Mouse (Mus musculus) hindbrain, embryonic 16.5 days (tissue): ENCODE measurements at regions not wholly inside any gene's neighbourhood (a gene's known extent, or its start where the extent isn't known, plus 50 kb on each side); places are given as distances from the start of the nearest gene placed in this dataset.

Experiments used
- ATAC-seq: fragments of 200-750 bp; cut with Nextera tagmentation; 2 replicates; pipeline ENCODE4 v1.8.0; 2017; ENCODE audit warnings: moderate TSS enrichment, moderate library complexity
- H3K27ac ChIP-seq: fragments of 300-500 bp; sonication (generic); 2 replicates; pipeline ENCODE4 v1.5.1; 2014; ENCODE audit warnings: low read depth, mild to moderate bottlenecking, control low read depth, low read length, moderate library complexity
- H3K27me3 ChIP-seq: fragments of 300-500 bp; sonication (generic); replicated peaks from 2 replicates; pipeline ENCODE4 v1.6.1; 2014; ENCODE audit warnings: low read length; ENCODE audit not compliant: control insufficient read depth, insufficient read depth
- H3K36me3 ChIP-seq: fragments of 300-500 bp; sonication (generic); 2 replicates; pipeline ENCODE4 v1.6.1; 2014; ENCODE audit warnings: mild to moderate bottlenecking, low read length, moderate library complexity, mixed read lengths; ENCODE audit not compliant: control insufficient read depth, insufficient read depth
- H3K4me1 ChIP-seq: fragments of 300-500 bp; sonication (generic); 2 replicates; pipeline ENCODE4 v1.6.1; 2014; ENCODE audit warnings: low read depth, low read length; ENCODE audit not compliant: control insufficient read depth, insufficient read depth
- H3K4me2 ChIP-seq: fragments of 300-500 bp; sonication (generic); 2 replicates; pipeline ENCODE4 v1.6.1; 2014; ENCODE audit warnings: mild to moderate bottlenecking, low read length, control low read depth, moderate library complexity
- H3K4me3 ChIP-seq: fragments of 300-500 bp; sonication (generic); 2 replicates; pipeline ENCODE4 v1.5.1; 2014; ENCODE audit warnings: mild to moderate bottlenecking, low read length, control low read depth, moderate library complexity
- H3K9ac ChIP-seq: fragments of 300-500 bp; sonication (generic); 2 replicates; pipeline ENCODE4 v1.6.1; 2014; ENCODE audit warnings: low read depth, mild to moderate bottlenecking, control low read depth, low read length, moderate library complexity
- H3K9me3 ChIP-seq: fragments of 300-500 bp; sonication (generic); 2 replicates; pipeline ENCODE4 v1.6.1; 2014; ENCODE audit warnings: mild to moderate bottlenecking, low read length, moderate library complexity; ENCODE audit not compliant: control insufficient read depth
- WGBS: fragments of 180-500 bp; shearing (Covaris S2); extraction: QIAGEN DNeasy Blood & Tissue Kit; methylation state at CpG from one replicate; pipeline ENCODE4 v1.1.7; 2014; 5-methylcytosine and 5-hydroxymethylcytosine counted together

DNA sequence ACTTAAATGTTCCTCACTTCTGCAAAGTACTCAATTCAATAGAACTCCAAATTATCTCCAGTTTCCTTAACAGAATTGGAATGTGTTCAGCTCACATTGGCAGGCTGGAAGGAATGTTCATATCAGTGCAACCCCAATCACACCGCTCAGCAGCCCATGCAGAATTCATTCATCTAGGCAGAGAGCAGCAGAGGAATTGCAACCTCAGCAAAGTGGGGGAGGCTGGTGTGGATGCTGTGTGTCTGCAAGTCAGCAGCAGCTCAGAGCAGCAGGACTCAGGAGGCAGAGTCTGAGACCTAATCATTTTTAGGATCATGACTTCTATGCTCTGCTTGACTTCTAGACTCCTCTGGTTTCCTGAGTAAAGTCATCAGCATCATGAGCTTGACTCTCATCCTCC lies 100.7 kb upstream of the Chrna7 start:
- WGBS: 72% methylated on average over 1 of the region's 1 CpGs
- no peak overlapping the region for H3K9ac ChIP-seq
- no peaks in the 10 kb centered on the region for H3K9me3 ChIP-seq
- H3K4me3 ChIP-seq: no peak overlapping the region
- H3K27me3 ChIP-seq: no peaks in the 10 kb centered on the region
- ATAC-seq: peak; percentile 52; the same call in 1 of the 2 replicates
- H3K4me1 ChIP-seq: no peaks in the 10 kb centered on the region
- no peak overlapping the region for H3K27ac ChIP-seq
- no peak overlapping the region for H3K4me2 ChIP-seq
- H3K36me3 ChIP-seq: no peaks in the 10 kb centered on the region

DNA sequence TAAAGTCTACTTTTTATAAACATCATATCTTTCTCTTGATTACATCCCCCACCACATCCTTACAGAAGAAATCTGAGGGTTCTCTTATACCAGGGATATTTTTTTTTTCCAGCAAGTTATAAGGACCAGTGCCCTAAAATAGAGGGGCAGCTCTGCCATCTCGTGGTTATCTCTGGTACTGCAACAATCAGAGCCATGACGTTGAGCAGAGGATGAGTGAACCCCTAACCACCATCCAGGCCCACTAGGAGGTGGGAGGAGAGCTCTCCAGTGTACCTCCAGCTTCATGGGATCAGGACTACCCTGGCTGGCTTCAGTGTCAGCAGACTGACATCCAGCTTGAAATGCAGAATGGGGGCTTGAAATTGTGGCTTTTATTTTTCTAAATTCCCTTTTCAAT lies 107.2 kb upstream of the Chrna7 start:
- Histone ChIP-seq H3K4me2 (no peak overlapping the region), H3K4me1 (no peaks in the 10 kb centered on the region), H3K27me3 (no peaks in the 10 kb centered on the region; the same call in 1 of the 2 replicates), H3K9me3 (no peaks in the 10 kb centered on the region), H3K9ac (no peak overlapping the region), H3K36me3 (no peaks in the 10 kb centered on the region), H3K4me3 (no peak overlapping the region), H3K27ac (no peak overlapping the region)
- 0% methylated on average over 2 of the region's 2 CpGs for WGBS
- ATAC-seq: peak; percentile 38; the same call in 1 of the 2 replicates

DNA sequence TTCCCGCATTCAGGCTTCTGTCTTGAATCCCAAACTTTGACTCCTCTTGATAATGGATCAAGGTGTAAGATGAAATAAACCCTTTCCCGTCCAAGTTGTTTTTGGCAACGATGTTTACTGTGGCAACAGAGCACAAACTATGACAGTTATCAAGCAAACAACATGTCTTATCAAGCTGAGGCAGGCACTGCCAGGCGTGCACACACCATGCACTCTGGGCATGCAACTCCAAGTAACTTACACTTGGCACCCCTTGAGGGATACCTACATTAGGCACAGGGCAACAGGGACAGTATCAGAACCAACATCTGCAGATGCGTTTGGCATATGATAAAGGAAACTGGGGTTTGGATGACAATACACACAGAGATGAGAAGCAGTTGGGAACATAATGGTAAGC lies 108.8 kb upstream of the Chrna7 start:
- Histone ChIP-seq H3K27me3 (no peaks in the 10 kb centered on the region; the same call in 1 of the 2 replicates), H3K9me3 (no peaks in the 10 kb centered on the region), H3K36me3 (no peaks in the 10 kb centered on the region), H3K9ac (no peak overlapping the region), H3K27ac (no peak overlapping the region), H3K4me3 (no peak overlapping the region), H3K4me1 (no peaks in the 10 kb centered on the region), H3K4me2 (no peak overlapping the region)
- no peak for ATAC-seq
- WGBS: 84% methylated on average over 5 of the region's 5 CpGs

DNA sequence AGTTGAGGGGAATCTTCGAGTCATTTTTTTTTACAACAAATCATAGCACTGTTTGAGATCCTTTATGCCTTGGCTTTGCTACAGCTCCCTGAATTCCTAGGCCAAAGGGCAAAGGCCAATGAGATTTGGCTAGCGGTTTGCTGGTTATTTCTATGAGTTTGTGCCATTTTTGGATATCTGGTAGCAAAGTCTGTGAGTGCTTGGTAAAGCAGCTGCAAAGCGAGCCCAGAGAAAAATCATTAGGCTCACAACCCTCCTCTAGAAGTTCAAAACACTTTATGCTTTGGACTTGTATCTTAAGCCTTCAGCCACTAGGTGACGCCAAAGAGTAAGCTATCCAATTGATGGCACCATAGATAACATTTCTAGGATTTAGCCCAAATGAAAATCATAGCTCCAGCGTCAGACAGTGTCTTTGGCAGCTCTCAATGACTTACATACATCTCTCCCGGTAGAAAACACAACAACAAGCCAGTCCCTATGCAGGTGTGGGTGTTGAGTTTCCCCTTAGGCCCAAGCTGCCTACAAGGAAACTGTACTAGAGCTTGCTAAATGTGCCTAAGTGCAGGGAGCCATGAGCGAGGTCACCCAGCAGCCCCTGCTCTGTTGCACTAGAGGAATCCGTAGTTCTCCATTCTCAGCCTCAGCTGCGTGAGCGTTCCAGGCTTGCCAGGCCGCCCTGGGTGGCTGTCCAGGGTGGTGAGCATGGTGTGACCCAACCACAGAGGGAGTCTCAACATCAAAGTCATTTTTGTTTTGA lies 109.8 kb upstream of the Chrna7 start:
- peak; percentile 73 for ATAC-seq
- Histone ChIP-seq H3K9me3 (no peaks in the 10 kb centered on the region), H3K4me2 (no peak overlapping the region), H3K36me3 (no peaks in the 10 kb centered on the region), H3K27ac (no peak overlapping the region), H3K4me3 (no peak overlapping the region), H3K27me3 (no peaks in the 10 kb centered on the region; the same call in 1 of the 2 replicates), H3K4me1 (no peaks in the 10 kb centered on the region), H3K9ac (no peak overlapping the region)
- WGBS: 45% methylated on average over 11 of the region's 11 CpGs

DNA sequence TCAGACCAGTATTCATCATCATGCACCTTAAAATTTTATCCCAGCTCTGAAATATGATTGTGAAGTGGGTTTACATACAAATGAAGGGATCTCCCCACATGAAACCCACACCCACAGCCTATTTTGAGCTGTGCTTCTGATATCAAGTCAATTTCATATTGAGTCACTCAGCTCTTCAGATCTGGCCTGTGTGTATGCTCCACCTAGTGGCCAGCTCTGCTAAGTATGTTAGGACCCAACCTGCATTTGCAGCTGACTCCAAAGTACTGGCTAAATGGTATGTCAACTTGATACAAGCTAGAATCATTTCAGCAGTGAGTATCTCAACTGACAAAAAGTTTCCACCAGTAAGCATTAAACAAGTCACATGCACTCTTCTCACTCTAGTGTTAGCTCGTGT lies 109.4 kb upstream of the Otud7a start:
- no peak overlapping the region for H3K27ac ChIP-seq
- no peaks in the 10 kb centered on the region for H3K27me3 ChIP-seq
- no peak overlapping the region for H3K9ac ChIP-seq
- H3K9me3 ChIP-seq: no peaks in the 10 kb centered on the region
- H3K4me3 ChIP-seq: no peak overlapping the region
- no peaks in the 10 kb centered on the region for H3K4me1 ChIP-seq
- H3K36me3 ChIP-seq: no peaks in the 10 kb centered on the region
- H3K4me2 ChIP-seq: no peak overlapping the region
- 29% methylated on average over 1 of the region's 1 CpGs for WGBS
- peak; percentile 68; the same call in 1 of the 2 replicates for ATAC-seq

DNA sequence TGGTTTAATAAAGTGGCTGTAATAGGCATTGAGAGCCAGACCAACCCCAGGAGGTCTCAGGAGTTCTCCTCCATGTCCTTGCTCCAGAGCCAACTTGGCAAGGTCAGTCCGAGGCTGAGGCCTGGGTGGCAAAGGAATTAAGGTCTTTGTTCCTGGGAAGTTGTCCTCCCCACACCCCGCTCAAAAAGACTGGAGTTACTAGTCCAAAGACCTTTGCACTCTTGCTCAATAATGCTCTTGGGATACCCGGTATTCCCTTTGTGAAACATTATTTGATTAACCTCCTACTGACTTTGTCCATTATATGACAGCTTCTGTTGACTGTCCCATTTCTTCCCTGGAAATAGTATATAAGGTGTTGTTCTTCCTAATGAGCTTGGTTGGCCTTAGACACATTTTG lies 108.5 kb upstream of the Otud7a start:
- ATAC-seq: no peak
- H3K9me3 ChIP-seq: no peaks in the 10 kb centered on the region
- 62% methylated on average over 3 of the region's 3 CpGs for whole genome bisulfite sequencing

DNA sequence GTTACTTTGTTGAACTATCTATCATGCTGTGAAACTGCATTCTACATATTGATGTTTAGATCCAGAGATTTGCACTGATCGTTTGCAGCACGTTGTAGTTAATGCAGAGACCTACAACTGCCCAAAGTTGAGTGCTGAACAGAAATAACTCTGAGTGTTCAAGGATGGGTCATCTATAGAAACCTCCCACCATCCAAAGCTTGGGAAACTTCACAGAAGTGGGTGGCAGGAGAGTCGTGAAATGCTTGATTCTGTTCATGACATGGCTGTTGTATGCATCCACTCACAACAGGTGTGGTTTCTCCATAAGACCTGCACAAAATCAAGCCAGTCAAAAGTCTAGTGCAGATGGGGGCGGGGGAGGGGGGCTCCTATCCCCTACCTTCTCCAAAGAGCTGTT lies 102.8 kb upstream of the Otud7a start:
- no peak for ATAC-seq

More for the DNA sequence above, 108.5 kb upstream of the Otud7a start:
- Histone ChIP-seq H3K36me3 (no peaks in the 10 kb centered on the region), H3K27ac (no peak overlapping the region), H3K4me2 (no peak overlapping the region), H3K4me3 (no peak overlapping the region), H3K27me3 (no peaks in the 10 kb centered on the region), H3K4me1 (no peaks in the 10 kb centered on the region), H3K9ac (no peak overlapping the region)

DNA sequence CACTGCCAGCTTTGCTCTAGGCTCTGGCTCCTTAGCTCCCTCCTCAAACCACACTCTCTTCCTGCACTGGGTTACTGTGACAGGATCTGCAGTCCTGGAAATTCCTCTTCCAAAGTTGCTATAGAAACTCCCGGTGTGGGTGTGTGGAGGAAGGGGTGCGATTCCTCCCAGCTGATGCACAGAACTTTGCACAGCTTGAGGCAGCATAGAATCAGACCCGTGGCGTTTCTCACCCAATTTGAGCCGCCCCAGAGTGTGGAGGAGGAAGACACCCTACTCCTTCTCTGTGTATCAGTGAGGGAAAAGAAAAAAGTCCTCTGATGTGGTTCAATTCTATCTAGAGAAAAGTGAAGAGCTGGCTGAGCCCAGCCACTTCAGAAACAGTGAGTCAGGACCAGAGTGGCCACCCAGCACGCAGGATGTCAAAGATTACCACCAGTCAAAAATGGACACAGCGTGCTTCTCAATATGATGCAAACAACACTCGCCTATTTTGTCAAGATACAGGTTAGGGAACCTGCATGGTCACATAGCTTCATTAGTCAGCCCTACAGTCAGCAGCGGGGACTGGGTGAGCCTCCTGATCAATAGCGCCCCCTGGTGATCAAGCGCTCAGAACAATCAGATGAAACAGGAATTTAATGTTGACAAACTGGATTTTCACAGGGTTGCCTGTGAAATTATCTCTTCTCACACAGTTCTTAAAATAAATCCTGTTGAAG lies 98.7 kb upstream of the Otud7a start:
- H3K4me1 ChIP-seq: no peaks in the 10 kb centered on the region
- no peak overlapping the region for H3K9ac ChIP-seq
- ATAC-seq: no peak
- no peaks in the 10 kb centered on the region for H3K9me3 ChIP-seq
- no peaks in the 10 kb centered on the region for H3K36me3 ChIP-seq
- H3K27ac ChIP-seq: no peak overlapping the region
- 25% methylated on average over 11 of the region's 11 CpGs for WGBS
- H3K27me3 ChIP-seq: no peaks in the 10 kb centered on the region
- no peak overlapping the region for H3K4me2 ChIP-seq
- H3K4me3 ChIP-seq: no peak overlapping the region

More for the DNA sequence above, 102.8 kb upstream of the Otud7a start:
- 74% methylated on average over 4 of the region's 4 CpGs for WGBS
- Histone ChIP-seq H3K4me3 (no peak overlapping the region), H3K9me3 (no peaks in the 10 kb centered on the region), H3K36me3 (no peaks in the 10 kb centered on the region), H3K4me2 (no peak overlapping the region), H3K27ac (no peak overlapping the region), H3K4me1 (no peaks in the 10 kb centered on the region), H3K9ac (no peak overlapping the region), H3K27me3 (no peaks in the 10 kb centered on the region)

DNA sequence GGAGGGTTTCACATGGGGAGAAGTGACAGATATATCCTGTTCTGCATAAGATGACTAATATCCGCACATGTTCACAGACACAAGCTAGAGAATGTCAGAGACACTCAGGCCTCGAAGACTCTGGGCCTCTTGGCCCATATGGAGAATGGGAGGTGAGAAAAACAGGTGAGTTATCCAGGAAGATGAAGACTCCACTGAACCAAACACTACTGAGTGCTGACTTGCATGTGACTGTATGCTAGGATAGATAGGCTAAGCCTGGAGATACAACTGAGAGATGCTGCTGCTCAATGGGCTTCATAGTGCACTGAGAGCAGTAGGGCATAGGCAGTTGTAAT lies 98.2 kb upstream of the Otud7a start:
- ATAC-seq: no peak

More for the DNA sequence above, 98.2 kb upstream of the Otud7a start:
- WGBS: 86% methylated on average over 2 of the region's 2 CpGs
- Histone ChIP-seq H3K4me1 (no peaks in the 10 kb centered on the region), H3K9ac (no peak overlapping the region), H3K9me3 (no peaks in the 10 kb centered on the region), H3K27me3 (no peaks in the 10 kb centered on the region), H3K27ac (no peak overlapping the region), H3K36me3 (no peaks in the 10 kb centered on the region), H3K4me3 (no peak overlapping the region), H3K4me2 (no peak overlapping the region)
